Mouse (Mus musculus) C2C12 (cell line): ENCODE data around the gene Lmln.

Experiments
- CEBPB ChIP-seq: IDR thresholded peaks from one replicate; pipeline ENCODE4 v1.6.1; 2011; ENCODE audit warnings: low read depth, mild to moderate bottlenecking, control low read depth, moderate library complexity
- CTCF ChIP-seq: IDR thresholded peaks from one replicate; pipeline ENCODE4 v1.5.1; 2011; ENCODE audit not compliant: control insufficient read depth, insufficient read depth, insufficient read length
- MAX ChIP-seq: IDR thresholded peaks from one replicate; pipeline ENCODE4 v1.6.1; 2011; ENCODE audit warnings: mild to moderate bottlenecking, control low read depth
- MYOD1 ChIP-seq: IDR thresholded peaks from one replicate; pipeline ENCODE4 v1.6.1; 2011; ENCODE audit warnings: low read depth; ENCODE audit not compliant: control insufficient read depth, insufficient read length
- USF1 ChIP-seq: IDR thresholded peaks from one replicate; pipeline ENCODE4 v1.6.1; 2011; ENCODE audit warnings: low read depth, mild to moderate bottlenecking, control low read depth, moderate library complexity

DNA sequence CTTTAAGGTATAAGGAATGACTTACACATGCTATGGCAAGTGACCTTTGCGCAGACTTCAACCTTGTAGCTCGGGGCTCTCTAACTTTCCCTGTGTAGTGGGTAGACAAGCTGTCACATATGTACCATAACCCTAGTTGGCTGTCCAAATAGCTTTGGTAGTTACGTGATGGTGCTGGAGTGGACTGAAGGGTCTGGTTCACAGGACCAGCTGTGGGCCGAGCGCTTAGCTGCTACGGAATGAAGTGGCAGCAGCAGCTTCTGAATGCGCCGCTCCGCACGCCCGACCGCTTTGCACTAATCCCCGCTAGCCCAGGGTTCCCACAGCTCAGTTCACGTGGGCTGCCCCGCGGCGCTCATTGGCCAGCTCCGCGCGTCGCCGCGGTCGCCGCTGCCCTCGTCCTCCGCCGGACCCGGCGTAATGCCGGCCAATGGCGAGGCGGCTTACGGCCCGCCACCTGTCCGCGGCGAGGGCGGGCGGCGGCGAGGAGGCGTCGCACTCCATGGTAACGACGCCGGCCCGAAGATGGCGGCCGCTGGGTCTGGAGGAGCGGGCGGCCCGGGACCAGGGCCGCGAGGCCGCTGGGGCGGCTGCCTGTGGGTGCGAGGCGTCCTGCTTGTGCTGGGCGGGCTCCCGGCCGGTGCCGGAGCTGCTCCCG is at the start of gene Lmln:
- TF ChIP-seq MAX (peak; percentile 60), CTCF (no peak), CEBPB (no peak), MYOD1 (no peak), USF1 (peak; percentile 82)
